Mouse (Mus musculus): ENCODE results near the gene Sox18.

The Sox18 gene

GRCm38 (mm10) chr2:181680716-181681117, 9.3 kb upstream of the Sox18 start:
- no peak for DNase-seq (ENCODE audit: low spot score in 2 of 2)

- peak; percentile 66 to 72 for DNase-seq (ENCODE audit: low spot score in 2 of 2)
These were observed 8.7 kb upstream of the Sox18 start, which contains the start of gene Tcea2 for GRCm38 (mm10) chr2:181679951-181680715. TSS of gene Tcea2 (plus strand) at chr2:181680310.

- DNase-seq (ENCODE audit: low spot score in 2 of 2) = peak; percentile 82 to 85
These were observed 7.3 kb upstream of the Sox18 start for GRCm38 (mm10) chr2:181678780-181679179.

GRCm38 (mm10) chr2:181677755-181678098, 6.3 kb upstream of the Sox18 start:
- peak in 1 of 2 experiments; percentile 56 for DNase-seq (ENCODE audit: low spot score in 2 of 2)

DNA sequence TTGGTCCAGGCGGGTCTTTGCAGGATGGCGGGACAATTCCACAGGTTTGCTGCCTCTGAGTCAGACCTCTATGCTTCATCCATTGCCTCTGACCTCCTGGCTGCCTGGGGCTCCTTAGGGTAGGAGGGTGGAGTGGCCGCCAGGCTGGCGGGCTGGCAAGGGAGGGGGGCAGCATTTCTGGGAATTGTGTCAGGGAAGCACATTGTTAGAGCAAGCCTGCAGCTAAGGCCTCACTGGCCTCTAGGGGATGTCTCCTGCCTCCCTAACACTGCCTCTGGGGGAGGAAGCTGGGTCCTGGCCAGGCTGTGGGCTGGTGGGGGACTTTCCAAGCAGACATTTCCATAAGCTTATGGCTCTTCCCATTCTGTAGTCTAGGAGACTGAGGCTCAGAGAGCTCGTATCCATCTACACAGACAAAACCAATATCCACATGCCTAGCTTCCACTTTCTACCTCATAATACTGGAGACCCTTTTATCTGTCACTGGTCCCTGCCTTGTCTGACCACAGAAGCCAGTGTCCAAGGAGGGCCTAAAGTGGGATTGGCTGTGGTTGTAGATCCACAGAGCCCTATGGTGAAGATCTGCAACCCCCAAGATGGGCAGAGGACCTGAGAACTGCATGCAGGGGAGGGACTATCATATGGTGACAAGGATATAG, 5.8 kb upstream of the Sox18 start:
- peak; percentile 73 to 84 for DNase-seq (ENCODE audit: low spot score in 2 of 2)

GRCm38 (mm10) chr2:181676424-181676823, 5.0 kb upstream of the Sox18 start:
- no peak for DNase-seq (ENCODE audit: low spot score in 2 of 2)

- peak; percentile 88 to 93 for DNase-seq (ENCODE audit: low spot score in 2 of 2)
These were observed 4.0 kb upstream of the Sox18 start for GRCm38 (mm10) chr2:181675454-181675853.

DNA sequence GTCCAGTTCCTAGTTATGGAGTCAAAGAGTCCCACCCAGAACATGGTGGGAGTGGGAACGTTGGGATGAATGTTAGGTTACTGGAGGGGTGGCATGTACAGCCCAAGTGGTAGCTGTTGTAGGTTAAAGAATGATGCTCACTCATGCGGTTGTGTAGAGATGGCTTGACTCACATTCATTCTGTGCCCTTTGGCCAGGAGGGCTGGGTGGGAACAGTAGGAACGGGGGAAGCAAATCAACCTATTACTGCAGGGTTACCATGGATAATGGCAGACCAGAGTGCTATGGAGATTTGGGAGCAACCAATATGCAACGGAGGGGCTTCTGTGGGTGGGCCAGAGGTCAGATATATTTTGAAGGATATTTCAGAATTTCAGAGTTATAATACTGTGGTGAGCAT, 3.5 kb upstream of the Sox18 start:
- DNase-seq (ENCODE audit: low spot score in 2 of 2) = no peak

DNA sequence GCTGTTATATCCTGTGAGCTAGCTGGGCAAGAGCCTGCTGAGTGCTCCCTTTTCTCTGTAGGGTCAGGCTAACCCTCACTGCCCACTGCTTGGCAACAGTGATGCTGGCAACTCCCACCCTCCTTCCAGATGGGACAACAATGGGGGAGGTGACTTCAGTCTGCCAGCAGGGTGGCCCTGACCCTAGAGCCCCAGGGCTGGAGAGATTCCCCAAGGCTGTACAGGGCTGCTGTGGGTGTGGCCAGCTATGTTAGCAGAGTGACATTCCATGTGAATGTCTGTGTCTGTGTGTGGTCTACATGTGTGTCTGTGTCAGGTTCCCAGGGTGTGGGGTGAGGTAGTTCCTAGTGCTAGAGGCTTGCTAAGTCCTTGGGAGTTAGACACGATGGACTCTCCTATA, 2.1 kb upstream of the Sox18 start:
- DNase-seq (ENCODE audit: low spot score in 2 of 2) = peak in 1 of 2 experiments; percentile 49

GRCm38 (mm10) chr2:181671984-181672383, 544 bp upstream of the Sox18 start:
- no peak for DNase-seq (ENCODE audit: low spot score in 2 of 2)

DNA sequence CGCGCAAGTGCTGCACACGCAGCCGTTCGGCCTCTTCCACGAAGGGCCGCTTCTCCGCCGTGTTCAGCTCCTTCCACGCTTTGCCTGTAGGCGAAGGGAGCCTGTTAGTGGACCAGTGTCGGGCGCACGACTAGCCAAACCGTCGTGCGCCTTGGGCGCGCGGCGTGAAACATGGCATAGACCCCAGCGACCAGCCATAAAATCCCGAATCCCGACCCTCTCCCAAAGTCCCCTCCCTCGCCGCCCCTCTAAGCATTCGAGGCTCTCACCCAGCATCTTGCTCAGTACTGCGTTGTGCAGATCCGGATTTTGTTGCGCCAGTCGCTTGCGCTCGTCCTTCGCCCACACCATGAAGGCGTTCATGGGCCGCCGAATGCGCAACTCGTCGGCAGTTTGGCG, 528 bp downstream of the Sox18 start:
- DNase-seq (ENCODE audit: low spot score in 2 of 2) = no peak

DNA sequence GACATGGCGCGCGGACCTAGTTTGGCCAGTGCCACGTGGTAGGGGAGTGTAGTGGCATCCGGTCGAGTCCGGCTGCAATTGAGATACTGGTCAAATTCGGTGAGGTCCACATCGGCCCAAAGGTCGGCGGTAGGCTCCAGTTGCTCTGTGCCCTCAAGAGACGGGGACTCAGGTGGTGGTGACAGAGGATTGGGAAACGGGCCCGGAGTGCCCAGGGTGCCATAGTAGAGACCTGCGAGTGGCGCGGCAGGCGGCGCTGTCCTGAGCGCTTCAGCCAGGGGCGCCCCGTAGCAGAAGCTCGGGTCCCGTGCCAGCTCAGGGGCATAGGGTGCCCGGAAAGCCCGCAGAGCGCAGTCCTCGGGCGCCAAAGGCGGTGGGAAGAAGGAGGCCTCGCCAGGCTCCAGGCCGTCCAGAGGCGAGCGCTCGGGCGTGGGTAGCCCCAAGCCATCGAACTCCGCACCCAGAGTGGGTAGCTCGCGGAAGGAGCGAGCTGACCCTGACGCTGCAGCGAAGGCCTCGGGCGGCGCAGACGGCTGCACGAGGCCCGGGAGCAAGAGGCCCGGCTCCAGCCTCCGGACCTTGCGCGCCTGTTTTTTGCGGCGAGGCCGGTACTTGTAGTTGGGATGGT, 1.0 kb downstream of the Sox18 start:
- DNase-seq (ENCODE audit: low spot score in 2 of 2) = no peak

GRCm38 (mm10) chr2:181663298-181663630, 8.2 kb downstream of the Sox18 start:
- peak; percentile 76 to 90 for DNase-seq (ENCODE audit: low spot score in 2 of 2)

- peak; percentile 73 to 81 for DNase-seq (ENCODE audit: low spot score in 2 of 2)
These were observed 8.7 kb downstream of the Sox18 start for GRCm38 (mm10) chr2:181662620-181663297.

GRCm38 (mm10) chr2:181659609-181660055, 11.8 kb downstream of the Sox18 start:
- peak; percentile 91 to 94 for DNase-seq (ENCODE audit: low spot score in 2 of 2)

GRCm38 (mm10) chr2:181658930-181659555, 12.4 kb downstream of the Sox18 start:
- peak; percentile 66 to 67 for DNase-seq (ENCODE audit: low spot score in 2 of 2)

DNA sequence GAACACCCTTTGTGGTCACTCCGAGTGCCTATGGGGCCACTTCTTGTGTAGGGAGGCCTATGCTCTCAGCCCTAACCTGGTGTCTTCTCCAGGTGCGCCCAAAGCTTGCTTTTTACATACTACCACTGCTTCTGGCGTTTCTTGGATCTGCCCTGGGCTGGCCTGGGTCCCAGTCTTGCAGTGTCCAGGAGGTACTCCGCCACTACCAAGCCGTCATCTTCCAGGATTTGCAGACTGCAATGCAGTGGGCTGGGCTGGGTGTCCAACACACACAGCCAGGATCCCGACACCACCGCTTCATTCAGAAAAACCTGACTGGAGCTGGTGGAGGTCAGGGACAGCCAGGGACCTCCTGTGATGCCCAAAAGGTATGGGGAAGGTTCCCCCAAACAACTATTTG, 12.9 kb downstream of the Sox18 start:
- DNase-seq (ENCODE audit: low spot score in 2 of 2) = no peak

DNA sequence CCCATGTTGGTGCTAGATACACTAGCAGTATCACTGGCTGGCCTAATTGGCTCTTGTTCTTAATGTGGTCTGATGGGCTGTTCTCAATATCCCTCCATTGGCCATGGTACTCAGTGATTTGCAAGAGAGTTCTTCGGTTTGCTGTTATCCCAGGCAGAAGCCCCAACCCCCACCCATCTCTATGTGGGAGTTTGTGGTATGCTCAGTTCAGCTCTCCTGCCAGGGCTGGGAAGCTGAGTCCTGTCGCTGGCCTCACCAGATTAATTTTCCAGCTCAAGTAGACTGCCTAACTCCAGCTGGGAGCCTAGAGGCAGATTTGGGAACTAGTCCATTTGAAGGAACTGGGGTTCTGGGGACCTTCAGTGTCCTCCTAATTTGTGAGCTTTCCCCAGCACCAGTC, 14.0 kb downstream of the Sox18 start:
- no peak for DNase-seq (ENCODE audit: low spot score in 2 of 2)

DNA sequence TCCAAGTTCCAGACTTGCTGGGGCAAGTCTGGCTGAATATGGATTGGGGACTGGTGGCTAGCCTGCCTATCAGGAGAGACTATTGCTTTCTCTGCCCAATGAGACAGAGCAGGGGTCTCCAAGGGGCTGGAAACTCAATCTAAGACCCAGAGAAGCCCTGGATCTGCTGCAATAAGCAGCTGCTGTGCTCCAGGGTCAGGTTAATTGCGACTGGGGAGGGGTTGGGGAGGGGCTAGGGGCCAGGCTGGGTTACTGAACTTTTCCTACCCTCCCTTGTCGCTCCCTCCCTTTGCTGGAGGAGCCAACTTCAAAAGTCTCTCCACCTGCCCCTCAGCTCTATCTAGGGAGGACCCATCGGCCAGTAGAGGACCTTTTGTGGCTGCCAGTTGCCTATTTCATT, 14.7 kb downstream of the Sox18 start, which contains the start of gene Gm29797:
TSS of gene Gm29797 (plus strand) at position 301 of the 400 bp plus-strand sequence.
- DNase-seq (ENCODE audit: low spot score in 2 of 2) = no peak

DNA sequence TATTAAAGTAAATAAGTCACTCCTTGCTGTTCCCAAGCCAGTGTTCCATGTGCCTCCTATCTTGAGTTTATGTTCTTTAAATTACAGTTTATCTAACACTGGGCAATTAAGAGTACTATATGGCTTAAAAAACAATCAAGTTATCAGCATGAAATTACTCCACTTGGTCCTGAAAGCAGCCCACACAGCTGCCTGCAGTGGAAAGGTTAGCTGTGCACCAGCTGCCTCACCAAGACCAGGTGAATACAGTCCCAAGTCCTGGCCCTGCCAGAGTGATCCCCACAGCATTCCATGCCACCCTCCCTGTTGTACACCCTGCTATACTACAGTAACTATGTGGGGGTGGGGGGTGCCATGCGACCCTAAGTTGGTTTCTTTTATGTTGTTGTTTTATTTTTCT, 17.9 kb downstream of the Sox18 start:
- no peak for DNase-seq (ENCODE audit: low spot score in 2 of 2)

DNA sequence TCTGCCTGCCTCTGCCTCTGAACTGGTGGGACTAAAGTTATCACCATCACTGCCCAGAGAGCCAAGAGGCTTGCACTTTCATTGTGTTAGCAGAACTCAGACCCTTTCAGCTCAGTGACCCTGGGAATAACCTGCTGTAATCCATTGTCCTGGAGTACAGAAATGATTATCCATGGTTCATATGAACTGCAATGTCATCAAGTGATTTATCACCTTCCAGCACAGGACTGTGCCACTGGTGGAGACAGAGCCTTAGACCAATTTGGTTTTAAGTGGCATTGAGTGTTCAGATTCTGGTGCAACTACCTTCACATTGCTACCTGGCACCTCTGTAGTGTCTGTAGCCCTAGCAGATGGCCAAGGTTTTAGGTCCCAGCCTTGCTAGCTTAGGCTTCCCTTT, 18.4 kb downstream of the Sox18 start:
- DNase-seq (ENCODE audit: low spot score in 2 of 2) = no peak

GRCm38 (mm10) chr2:181648926-181649325, 22.5 kb downstream of the Sox18 start:
- no peak for DNase-seq (ENCODE audit: low spot score in 2 of 2)

Data from heart, adult 9 months (tissue).